Mouse (Mus musculus) layer of hippocampus, adult 9-11 months (tissue): ENCODE measurements around the gene A1bg.

Source experiments
- DNase-seq: peaks from one replicate; pipeline ENCODE4 v3.0.0; 2022

The A1bg gene

DNA sequence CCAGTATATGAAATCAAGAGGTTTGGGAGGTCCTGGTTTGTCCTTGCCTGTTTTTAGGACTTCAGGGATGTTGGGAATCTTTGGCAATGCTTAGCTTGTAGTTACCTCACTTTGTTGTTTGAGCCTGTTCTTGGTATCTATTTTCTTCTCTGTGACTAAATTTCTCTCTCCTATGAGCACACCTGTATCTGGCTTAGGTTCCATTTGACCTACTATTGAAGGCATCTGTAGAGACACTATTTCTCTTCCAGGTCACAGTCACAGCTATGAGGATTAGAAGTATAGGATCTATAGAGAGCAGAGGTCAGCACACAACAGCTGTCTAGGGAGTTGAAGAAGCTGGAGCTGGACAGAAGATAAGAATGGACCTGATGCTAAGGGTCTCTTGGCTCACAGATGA lies at the start of gene A1bg:
A1bg (minus strand) TSS at position 101 of the 400 bp plus-strand sequence.
- DNase-seq, result no peak

DNA sequence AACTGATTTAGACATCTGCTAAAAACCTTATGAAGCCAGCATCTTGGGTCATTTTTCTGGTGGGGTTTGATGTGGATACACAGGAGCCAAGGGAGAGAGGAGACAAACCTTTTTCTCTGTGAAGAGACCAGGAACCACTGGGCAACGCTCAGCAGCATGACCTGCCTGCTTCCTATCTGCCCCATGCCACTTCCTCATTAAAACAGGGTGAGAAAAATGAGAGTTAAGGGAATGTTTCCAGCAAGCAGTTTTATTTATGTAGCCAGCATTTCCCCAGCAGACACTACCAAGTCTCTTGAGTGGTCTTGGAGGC lies 45.7 kb upstream of the A1bg start:
- no peak for DNase-seq

DNA sequence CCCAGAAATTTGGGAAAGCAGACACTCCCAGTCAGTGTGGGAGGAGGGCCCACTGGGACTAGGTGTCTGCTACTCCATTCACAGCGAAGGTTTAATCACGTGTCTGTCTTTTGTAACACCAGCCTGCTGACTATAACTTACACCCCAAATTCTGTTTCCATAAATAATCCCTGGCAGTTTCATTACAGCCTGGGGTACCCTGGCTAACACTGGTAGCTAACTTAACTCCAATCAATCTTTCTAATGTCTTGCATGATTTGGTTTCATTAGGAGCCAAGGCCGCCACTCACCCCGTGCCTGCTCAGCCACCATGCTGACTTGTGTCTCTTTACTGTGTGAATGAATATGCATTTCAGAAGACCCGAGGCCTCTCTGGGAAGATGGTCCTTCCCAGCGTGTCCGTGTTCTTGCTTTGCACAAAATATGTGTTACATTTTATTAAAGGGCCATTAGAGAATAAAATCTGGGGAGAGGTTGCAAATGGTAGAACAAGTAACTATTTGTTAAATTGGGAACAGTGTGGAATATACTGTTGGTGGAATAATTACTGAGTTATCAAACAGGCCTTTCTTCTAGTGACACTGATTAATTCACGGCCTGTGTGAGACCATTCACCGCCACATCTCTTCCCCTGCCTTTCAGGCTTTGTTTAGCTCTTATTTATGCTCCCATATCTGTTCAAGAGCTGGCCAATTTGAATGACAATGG lies 45.2 kb upstream of the A1bg start:
- no peak for DNase-seq

DNA sequence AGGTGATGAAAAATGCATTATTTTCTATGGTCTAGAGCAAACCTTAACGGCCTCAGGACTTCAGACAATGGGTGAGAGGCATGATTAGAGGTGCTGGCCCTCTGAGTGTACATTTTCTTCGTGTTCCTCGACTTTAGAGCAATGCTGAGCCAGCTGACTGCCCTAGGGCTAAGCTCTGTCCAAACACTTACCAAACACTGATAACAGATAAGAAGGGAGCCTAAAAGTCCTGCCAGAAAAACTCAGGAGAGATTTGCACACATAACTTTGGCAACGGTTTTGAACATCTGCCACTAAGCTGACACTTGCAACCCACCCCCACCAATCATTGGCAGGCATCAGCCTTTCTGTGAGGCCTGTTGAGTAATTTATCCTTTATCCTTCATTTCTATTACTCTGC lies 2.9 kb upstream of the A1bg start:
- no peak for DNase-seq

DNA sequence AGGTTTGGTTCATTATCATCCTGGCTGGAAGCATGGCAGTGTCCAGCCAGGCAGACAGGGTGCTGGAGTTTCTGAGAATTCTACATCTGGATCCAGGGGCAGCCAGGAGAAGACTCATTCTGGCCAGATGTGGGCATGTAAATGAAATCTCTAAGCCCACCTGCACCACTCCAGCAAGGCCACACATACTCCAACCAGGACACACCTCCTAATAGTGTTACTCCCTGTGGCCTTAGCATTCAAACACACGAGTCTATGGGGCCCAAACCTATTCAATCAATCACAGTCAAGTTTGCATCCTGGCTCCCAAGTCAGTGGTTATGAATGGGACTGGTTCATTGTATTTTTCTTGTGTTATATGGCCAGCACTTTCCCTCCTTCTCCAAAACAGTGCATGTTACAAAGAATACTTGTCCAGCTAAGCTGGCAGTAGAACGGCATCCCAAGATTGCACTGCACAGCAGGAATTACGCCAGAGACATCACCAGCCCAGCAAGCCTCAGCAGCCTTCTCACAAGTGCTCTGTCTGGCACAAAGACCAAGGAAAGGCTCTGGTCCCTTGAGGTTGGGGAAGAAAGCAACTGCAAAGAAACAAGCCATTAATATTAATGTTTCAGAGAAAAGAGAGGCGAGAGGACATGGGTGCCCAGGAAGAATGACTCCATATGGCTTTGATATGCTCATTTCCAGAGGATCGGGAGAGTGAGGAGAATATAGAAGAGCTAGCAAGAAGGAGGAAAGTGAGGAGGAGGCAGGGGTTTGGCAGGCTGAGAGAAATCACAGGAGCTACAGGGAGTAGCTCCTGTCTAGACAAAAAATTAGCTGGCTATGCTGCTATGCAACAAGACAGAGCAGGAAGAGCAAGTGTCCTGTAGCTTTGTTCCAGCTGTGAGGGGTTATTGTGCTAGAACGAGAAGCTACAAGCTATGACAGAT lies 18.8 kb downstream of the A1bg start:
- DNase-seq, result peak; percentile 3

DNA sequence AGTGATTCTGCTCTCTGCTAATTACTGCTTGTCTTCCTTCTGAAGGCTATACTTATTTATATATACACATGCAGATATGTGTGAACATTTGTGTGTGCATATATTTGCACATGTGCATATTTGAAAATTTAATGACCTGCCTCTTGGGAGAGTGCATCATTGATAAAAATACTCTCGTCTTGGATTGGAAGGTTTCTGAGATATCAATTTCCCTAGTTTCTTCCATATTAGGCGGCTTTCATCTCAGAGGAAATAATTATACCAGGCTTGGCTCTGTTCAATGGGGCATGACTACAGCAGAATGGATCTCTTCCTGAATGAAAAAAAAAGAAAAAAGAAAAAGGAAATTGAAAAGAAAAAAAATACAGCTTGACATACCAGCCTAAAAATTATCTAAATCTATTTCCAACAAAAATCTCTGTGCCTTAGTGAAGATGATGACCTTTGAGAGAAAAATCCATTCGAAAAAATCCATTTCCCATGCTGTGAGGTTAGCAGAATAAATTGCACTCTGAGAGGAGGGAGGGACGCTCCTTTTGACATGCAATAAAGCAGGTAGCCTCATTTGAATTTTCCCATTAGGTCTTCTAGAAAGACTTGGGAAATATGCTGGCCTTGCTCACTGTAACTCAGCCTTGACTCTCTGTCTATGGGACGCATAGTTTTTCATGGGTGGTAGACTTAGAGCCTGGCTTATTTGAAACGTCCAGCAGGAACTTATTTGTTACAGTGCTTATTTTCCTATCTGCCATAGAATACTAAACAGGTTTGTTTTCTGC lies 24.4 kb downstream of the A1bg start:
- no peak for DNase-seq

DNA sequence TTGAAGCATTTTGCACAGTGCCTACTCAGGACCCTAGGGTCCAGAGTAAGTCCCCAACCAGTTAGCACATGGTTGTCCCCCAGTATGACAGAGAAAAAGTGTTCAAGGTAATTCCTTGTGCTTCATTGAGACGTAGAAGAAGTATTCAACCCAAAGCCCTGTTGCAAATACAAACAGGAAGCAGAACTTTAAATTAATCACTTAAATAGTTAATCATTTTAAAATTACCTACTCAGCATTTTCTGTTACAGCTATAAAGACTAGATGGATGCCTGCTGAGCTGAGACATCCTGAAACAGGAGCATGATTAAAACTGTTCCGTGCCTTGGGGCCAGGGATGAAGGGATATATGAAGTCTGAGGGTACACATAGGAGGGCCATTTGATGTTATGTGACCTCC lies 26.8 kb downstream of the A1bg start:
- no peak for DNase-seq

DNA sequence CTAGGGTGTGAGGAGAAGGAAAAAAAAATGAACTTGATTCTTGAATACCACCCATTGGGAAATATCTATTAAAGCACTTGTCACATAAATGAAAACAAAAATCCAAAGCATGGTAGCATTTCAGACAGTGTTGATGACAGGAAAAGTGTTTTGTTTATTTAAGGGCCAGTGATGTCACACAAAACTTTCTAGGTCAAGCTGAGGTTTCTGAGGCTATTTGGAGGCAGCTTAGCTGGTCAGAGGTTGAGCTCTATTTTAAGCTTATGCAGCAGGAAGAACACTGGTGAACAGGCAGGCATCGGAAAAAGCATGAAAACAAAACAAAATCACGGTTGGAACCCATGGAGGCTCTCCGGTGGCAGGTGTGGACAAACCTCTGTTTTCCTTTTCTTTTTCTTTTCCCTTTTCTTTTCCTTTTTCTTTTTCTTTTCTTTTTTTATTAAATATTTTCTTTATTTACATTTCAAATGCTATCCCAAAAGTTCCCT lies 29.8 kb downstream of the A1bg start:
- no peak for DNase-seq

DNA sequence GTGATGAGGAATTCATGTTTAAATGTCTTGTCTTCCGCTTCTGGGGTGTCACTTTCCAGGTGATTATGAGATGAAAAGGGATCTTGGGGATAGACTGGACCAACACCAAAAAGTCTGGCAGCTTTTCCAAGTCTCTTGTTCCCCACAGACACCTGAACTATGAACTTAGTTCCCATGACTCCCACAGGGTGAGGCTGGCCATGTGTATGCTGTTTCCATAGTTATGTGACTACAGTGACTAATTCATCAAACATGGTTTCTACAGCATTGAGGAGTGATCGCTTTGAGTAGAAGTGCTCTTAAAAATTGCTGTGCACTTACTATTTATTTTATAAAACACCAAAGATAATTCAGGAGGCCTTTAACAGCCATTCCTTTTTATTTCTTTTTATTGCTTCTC lies 34.1 kb downstream of the A1bg start:
- DNase-seq, result no peak

DNA sequence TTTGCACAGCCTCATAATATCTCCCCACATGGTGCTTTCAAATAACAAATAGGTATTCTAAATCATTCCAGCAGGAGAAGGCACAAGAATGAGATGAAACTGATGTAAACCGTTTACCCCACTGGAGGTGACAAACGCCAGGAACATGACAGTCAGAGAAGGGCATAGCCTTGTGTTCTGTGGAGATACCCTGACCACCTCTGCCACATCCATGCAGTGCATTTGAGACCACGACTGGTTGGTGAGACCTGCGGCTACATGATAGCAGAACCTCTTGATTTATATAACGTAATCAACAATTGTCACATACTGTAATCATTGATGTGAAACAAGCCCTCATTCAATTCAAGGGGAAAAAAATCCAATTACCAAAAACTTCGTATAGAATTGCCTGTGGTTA lies 47.1 kb downstream of the A1bg start:
- no peak for DNase-seq

DNA sequence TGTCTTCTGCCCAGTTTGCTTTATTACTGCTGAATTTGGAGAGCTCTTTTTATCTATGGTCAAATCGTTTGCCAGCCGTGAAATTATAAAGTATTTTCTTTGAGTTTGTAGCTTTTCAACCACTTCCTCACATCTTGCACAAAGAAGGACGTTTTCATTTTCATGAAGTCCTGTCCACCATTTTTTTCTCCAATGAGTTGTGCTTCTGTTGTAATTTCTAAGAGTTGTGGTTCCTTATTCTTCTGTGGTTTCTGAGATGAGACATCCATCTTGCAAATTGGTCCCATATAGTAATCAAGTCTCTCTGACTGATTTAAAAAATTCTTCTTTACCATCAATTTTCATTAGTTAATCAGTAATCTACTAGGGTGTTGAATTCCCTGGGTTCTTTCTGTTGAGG lies 60.4 kb downstream of the A1bg start:
- no peak for DNase-seq

DNA sequence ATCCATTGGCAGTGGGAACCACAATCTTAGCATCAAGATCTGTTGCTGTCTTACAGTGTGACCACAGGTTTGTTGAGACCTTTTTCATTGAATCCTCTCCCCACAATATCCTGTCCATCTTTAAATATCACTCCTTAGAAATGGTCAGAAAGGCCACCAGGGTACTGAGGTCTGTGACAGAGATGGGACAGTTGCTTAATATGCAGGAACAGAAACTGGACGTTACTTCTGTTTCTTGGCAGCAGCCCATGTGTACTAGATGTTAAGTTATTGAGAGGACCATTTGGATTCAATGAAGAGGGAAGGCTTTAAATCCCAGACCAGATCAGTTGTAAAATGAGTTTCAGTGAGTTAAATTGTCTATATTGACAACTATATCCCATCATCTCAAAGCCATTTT lies 67.7 kb downstream of the A1bg start:
- no peak for DNase-seq

DNA sequence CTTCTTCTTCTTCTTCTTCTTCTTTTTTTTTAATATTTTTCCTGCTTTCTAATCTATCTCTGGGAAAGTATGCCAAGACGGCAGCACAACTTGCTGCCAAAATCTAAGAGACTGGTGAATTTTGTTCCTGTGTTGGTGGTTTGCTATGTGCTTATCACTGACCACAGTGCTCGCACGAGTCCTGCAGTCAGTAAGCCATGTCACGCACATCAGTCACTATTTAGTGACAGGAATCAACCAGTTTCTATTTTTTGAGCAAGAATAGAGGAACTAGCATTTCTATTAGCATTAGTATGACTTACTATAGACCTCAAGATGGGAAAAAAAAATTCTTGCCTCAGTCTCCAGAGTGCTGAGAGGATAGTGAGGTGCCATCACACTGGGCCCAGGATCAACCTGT lies 68.7 kb downstream of the A1bg start:
- no peak for DNase-seq

DNA sequence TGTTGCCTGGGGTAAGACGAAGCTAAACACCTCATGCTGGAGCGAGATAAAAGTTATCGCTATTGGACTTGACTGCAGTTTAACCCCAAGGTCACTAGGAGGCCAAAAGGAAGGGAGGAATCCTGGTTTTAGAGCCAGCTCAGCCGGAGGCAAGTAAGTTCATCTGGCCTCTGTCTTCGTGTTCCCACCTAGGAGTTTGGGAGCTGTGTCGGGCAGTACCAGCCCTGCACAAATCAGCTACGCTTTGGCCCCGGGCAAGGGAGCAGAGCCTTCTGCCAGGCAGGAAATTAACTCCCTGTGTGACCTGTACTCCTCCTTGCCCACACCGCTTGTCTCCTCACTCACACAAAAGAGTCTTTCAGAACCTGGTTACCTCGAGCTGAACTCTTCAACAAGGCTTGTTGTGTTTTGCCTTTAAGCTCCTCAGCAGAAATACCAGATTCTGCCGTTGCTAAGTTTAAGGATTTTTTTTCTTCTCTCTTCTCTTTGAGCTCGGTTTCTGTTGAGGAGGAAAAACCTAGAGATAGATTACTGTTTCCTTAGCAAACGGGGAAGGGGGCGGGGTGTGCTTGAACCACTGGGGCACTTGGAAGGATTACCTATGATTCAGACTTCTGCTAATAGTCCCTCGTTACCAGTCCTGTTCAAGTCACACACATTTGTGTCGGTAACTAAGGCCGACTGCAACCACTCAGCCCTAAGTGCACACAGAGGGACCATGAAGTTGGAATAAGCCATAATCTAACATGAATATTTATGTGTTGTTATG lies 69.4 kb downstream of the A1bg start, which contains the start of gene Fam84b:
Fam84b (minus strand) TSS at position 548 of the 769 bp plus-strand sequence.
- DNase-seq, result no peak

DNA sequence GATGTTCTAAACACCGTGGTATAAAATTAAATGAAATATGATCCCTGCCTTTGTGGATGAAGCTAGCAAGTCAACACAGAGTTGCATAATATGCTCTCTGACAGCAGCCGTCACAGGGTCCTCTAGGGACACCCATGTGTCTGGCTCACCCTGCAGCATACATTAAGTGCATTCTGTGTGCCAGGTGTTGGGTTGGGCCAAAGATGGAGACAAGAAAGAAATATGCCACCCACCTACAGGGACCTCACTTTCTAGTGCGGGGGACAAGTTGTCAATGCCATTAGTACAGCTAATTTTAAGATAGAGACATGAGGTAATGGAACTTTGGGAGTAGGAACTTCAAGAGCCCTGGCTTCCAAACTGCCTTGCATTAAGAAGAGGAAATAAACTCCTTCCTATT lies 74.2 kb downstream of the A1bg start:
- DNase-seq, result no peak
